Mouse (Mus musculus): ENCODE measurements around the gene Atp5b. TPM values are rescaled to one million over a fixed set of nuclear protein-coding genes. Genes with fewer than 3 reads are reported as not detected.

Gene Atp5b
- polyA plus RNA-seq, 1 experiment from 2014 or later, result 2,764 TPM

DNA sequence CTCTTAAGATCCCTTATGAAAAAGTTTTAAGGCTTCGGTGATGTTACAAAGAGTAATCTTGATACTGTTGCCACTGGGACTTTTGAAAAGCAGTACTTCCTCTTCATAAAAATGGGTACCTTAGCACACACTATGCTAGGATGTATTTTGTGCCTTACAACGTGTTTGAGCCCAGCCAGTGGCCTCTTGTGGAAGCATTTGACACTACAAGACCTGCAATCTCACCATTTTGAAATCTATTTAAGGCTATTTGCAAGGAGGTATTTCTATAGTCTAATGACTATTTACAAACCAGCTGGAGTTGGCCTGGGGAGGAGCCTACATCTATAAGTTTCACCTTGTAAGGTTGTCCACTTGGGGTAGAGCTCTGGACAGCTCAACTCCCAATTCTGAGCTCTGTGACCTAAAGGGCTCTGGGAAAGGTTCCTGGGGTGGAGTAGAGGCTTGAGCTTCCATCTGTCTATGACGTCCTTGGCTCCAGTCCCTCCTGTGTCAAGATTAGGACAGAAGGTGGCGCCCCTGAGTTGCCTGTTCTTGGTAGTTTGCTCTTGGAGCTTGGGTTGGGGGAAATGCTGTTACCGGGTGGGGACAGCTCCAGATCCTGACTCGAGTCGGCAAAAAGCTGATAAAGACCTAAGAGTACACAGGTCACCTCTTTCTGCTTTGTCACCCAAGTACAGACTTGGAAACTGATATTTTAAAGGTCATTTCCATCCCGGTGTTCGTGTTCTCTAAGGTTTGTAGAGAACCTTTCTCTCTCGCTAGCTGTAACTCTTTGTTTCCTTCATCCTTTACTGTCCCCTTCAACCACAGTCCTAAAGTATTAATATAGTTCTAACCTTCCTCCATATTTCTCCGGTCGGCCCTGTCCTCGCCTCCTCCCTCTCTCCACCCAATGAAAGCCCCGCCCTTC, 7.8 kb downstream of the Atp5b start:
- Histone ChIP-seq H3K9me3 (ENCODE audit: control insufficient read depth, low read length) (no peaks in the 10 kb centered on the region), H3K27me3 (ENCODE audit: control insufficient read depth, insufficient read depth, low read length) (no peaks in the 10 kb centered on the region), H3K36me3 (ENCODE audit: control insufficient read depth, insufficient read depth, low read length) (peaks cover 46% of the 10 kb centered on the region), H3K4me2 (replicated peaks; ENCODE audit: low read depth, low read length) (peak overlapping the region; percentile 92), H3K9ac (ENCODE audit: low read depth, low read length) (peak overlapping the region; percentile 72; the same call in 1 of the 2 replicates), H3K27ac (ENCODE audit: low read depth, low read length) (peak overlapping the region; percentile 93; the same call in 1 of the 2 replicates), H3K4me1 (ENCODE audit: control insufficient read depth, insufficient read depth, low read length) (peaks cover 37% of the 10 kb centered on the region), H3K4me3 (ENCODE audit: low read length) (peak overlapping the region; percentile 68)
- ATAC-seq (ENCODE audit: low FRiP score, low TSS enrichment), result peak; percentile 37
- 8% methylated on average over 14 of the region's 14 CpGs for WGBS

- Histone ChIP-seq H3K9ac (ENCODE audit: low read depth, low read length) (peak within 1 kb of the TSS; percentile 72), H3K27me3 (ENCODE audit: control insufficient read depth, insufficient read depth, low read length) (no peaks in the 10 kb centered on the region), H3K36me3 (ENCODE audit: control insufficient read depth, insufficient read depth, low read length) (peaks cover 37% of the 10 kb centered on the region), H3K9me3 (ENCODE audit: control insufficient read depth, low read length) (no peaks in the 10 kb centered on the region), H3K4me2 (replicated peaks; ENCODE audit: low read depth, low read length) (peak within 1 kb of the TSS; percentile 92), H3K4me1 (ENCODE audit: control insufficient read depth, insufficient read depth, low read length) (peaks cover 37% of the 10 kb centered on the region), H3K27ac (ENCODE audit: low read depth, low read length) (peak within 1 kb of the TSS; percentile 93), H3K4me3 (ENCODE audit: low read length) (peak within 1 kb of the TSS; percentile 68)
- peak; percentile 48 for ATAC-seq (ENCODE audit: low FRiP score, low TSS enrichment)
- WGBS, result 1% methylated on average over 20 of the region's 20 CpGs
These were observed 8.8 kb downstream of the Atp5b start, which contains the start of gene Baz2a for GRCm38 (mm10) chr10:128091564-128092505. Gene Baz2a (plus strand): TSS chr10:128091577.

DNA sequence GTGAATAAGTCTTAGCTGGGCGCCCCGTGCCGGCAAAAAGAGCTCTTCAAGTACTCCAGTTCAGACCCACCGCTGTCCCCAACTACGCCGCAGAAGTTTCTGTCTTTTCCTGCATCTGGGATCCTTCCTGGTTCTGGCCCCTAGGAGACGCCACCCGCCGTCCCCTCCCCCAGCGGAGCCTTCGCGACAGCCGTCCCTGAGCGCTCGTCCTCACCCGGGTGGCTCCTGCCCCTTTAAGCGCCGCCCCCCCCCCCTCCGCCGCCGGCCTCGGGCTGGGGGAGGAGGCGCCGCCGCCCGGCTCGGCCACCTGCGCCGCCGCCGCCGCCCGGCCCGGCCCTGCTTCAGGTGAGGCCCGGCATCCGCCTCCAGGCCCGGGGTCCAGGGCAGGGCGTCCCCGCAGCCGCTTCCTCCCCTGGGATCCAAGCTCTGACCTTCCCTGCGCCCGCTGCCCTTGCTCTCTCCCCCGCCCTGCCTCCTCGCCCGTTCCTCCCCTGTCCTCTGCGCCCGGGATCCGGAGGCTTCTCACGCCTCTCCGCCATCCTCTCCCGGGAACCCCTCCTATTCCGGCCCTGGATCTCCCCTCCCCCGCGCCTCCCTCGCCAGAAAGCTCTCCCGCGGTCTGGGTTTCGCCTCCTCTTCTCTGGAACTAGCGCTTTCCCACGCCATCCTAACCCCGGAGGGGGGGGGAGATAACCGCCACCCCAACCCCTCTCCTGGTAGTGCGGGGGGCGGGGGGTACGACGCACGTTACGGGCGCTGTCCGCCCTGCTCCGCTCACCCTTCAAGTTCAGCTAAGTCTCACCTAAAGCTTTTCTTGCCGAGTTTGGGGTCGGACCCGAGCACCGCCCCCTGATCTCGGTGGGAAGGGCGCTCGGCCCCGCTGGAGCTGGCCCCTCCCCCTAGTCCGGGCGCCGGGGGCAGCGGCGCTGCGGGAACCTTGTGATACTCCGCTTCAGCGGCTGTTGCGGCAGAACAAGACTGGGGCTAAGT, 9.7 kb downstream of the Atp5b start:
- Histone ChIP-seq H3K4me2 (replicated peaks; ENCODE audit: low read depth, low read length) (peak overlapping the region; percentile 92), H3K27ac (ENCODE audit: low read depth, low read length) (peak overlapping the region; percentile 93), H3K9ac (ENCODE audit: low read depth, low read length) (peak overlapping the region; percentile 72), H3K4me1 (ENCODE audit: control insufficient read depth, insufficient read depth, low read length) (peaks cover 38% of the 10 kb centered on the region), H3K27me3 (ENCODE audit: control insufficient read depth, insufficient read depth, low read length) (no peaks in the 10 kb centered on the region), H3K36me3 (ENCODE audit: control insufficient read depth, insufficient read depth, low read length) (peaks cover 27% of the 10 kb centered on the region), H3K4me3 (ENCODE audit: low read length) (peak overlapping the region; percentile 68), H3K9me3 (ENCODE audit: control insufficient read depth, low read length) (no peaks in the 10 kb centered on the region)
- WGBS, result 1% methylated on average over 62 of the region's 88 CpGs
- peak; percentile 60 for ATAC-seq (ENCODE audit: low FRiP score, low TSS enrichment)

DNA sequence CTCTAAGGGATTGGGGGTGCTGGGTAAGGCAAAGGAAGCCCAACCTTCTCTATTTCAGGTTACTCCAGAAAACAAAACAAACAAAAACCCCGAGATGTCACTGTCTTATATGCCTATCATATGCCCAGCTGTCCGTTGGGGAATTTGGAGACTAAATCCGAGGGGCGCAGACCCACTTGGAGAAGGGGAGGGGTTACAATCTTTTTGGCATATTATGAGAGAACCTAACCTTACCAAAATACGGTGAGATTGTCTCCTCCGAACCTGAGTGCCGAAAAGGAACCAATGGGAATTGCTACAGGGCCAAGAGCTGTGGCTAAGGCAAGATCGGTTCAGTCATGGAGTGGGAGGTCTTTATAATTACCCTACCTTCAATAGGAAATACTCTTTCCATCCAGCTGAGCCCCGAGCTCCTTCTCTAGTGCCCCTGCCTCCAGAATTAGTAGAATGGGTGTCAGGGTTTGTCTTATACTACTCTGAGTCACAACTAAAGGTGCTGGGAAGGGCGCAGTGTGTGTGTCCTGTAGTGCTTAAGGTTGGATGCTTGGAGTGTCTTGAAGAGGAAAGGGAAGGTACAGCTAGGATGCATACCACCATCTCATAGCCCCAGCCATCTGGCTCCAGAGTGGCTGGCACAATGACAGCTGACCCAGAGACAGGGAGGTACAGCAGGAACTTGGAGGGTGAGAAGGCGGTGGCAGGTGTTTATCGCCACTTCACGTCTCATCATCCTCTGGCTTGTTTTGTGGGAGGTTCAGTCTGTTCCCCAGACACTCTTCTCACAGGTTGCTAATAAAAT, 10.6 kb downstream of the Atp5b start:
- no peaks in the 10 kb centered on the region for H3K9me3 ChIP-seq (ENCODE audit: control insufficient read depth, low read length)
- H3K4me1 ChIP-seq (ENCODE audit: control insufficient read depth, insufficient read depth, low read length), result peaks cover 44% of the 10 kb centered on the region
- WGBS, result 26% methylated on average over 13 of the region's 13 CpGs
- peak overlapping the region; percentile 72 for H3K9ac ChIP-seq (ENCODE audit: low read depth, low read length)
- peak overlapping the region; percentile 92 for H3K4me2 ChIP-seq (replicated peaks; ENCODE audit: low read depth, low read length)
- H3K27ac ChIP-seq (ENCODE audit: low read depth, low read length), result peak overlapping the region; percentile 93
- peaks cover 18% of the 10 kb centered on the region for H3K36me3 ChIP-seq (ENCODE audit: control insufficient read depth, insufficient read depth, low read length)
- H3K4me3 ChIP-seq (ENCODE audit: low read length), result peak overlapping the region; percentile 68
- no peak for ATAC-seq (ENCODE audit: low FRiP score, low TSS enrichment)
- no peaks in the 10 kb centered on the region for H3K27me3 ChIP-seq (ENCODE audit: control insufficient read depth, insufficient read depth, low read length)

GRCm38 (mm10) chr10:128094340-128094968, 11.4 kb downstream of the Atp5b start:
- 12% methylated on average over 19 of the region's 19 CpGs for WGBS
- Histone ChIP-seq H3K4me2 (replicated peaks; ENCODE audit: low read depth, low read length) (peak overlapping the region; percentile 92), H3K36me3 (ENCODE audit: control insufficient read depth, insufficient read depth, low read length) (peaks cover 11% of the 10 kb centered on the region), H3K27ac (ENCODE audit: low read depth, low read length) (peak overlapping the region; percentile 93; the same call in 1 of the 2 replicates), H3K4me1 (ENCODE audit: control insufficient read depth, insufficient read depth, low read length) (peaks cover 44% of the 10 kb centered on the region), H3K4me3 (ENCODE audit: low read length) (peak overlapping the region; percentile 23), H3K9ac (ENCODE audit: low read depth, low read length) (0 out of 2 replicates have a peak overlapping the region, but pooled peaks have one; percentile 37), H3K9me3 (ENCODE audit: control insufficient read depth, low read length) (no peaks in the 10 kb centered on the region), H3K27me3 (ENCODE audit: control insufficient read depth, insufficient read depth, low read length) (no peaks in the 10 kb centered on the region)
- peak; percentile 68 for ATAC-seq (ENCODE audit: low FRiP score, low TSS enrichment)

DNA sequence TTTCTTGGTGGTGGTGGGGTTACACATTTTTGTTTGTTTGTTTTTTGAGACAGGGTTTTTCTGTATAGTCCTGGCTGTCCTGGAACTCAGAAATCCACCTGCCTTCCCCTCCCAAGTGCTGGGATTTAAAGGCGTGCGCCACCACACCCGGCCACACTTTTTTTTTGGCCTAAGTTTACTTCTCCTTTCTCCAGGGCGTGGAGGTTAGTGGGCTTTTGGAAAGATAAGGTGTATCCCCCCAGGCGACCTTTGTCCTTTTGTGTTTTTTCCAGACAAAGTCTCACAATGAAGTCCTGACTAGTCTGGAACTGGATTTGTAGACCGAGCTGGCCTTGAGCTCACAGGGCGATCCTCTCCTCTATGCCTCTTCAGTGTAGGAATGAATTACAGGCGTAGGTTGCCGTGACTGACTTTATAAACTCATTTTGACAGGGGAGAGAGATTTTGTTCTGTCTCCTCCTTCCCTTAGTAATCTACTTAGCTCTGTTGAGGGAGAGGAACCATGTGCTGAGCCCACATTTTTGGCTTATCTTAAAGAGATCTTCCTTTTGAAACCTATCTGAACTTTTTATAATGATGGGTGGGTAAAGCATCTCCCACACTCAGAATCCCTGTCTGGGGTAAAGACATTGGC, 12.0 kb downstream of the Atp5b start:
- peaks cover 44% of the 10 kb centered on the region for H3K4me1 ChIP-seq (ENCODE audit: control insufficient read depth, insufficient read depth, low read length)
- H3K9me3 ChIP-seq (ENCODE audit: control insufficient read depth, low read length), result no peaks in the 10 kb centered on the region
- ATAC-seq (ENCODE audit: low FRiP score, low TSS enrichment), result no peak
- WGBS, result 35% methylated on average over 9 of the region's 9 CpGs
- H3K27me3 ChIP-seq (ENCODE audit: control insufficient read depth, insufficient read depth, low read length), result no peaks in the 10 kb centered on the region
- H3K36me3 ChIP-seq (ENCODE audit: control insufficient read depth, insufficient read depth, low read length), result peaks cover 4% of the 10 kb centered on the region
- H3K4me3 ChIP-seq (ENCODE audit: low read length), result peak overlapping the region; percentile 23; the same call in 1 of the 2 replicates
- peak overlapping the region; percentile 51; the same call in 1 of the 2 replicates for H3K27ac ChIP-seq (ENCODE audit: low read depth, low read length)
- H3K4me2 ChIP-seq (replicated peaks; ENCODE audit: low read depth, low read length), result peak overlapping the region; percentile 92
- H3K9ac ChIP-seq (ENCODE audit: low read depth, low read length), result 0 out of 2 replicates have a peak overlapping the region, but pooled peaks have one; percentile 37

- Histone ChIP-seq H3K27me3 (ENCODE audit: control insufficient read depth, insufficient read depth, low read length) (no peaks in the 10 kb centered on the region), H3K4me2 (replicated peaks; ENCODE audit: low read depth, low read length) (0 out of 2 replicates have a peak overlapping the region, but pooled peaks have one; percentile 0), H3K36me3 (ENCODE audit: control insufficient read depth, insufficient read depth, low read length) (no peaks in the 10 kb centered on the region), H3K9me3 (ENCODE audit: control insufficient read depth, low read length) (no peaks in the 10 kb centered on the region), H3K4me1 (ENCODE audit: control insufficient read depth, insufficient read depth, low read length) (peaks cover 35% of the 10 kb centered on the region), H3K4me3 (ENCODE audit: low read length) (peak overlapping the region; percentile 99), H3K27ac (ENCODE audit: low read depth, low read length) (peak overlapping the region; percentile 74; the same call in 1 of the 2 replicates), H3K9ac (ENCODE audit: low read depth, low read length) (peak overlapping the region; percentile 88; the same call in 1 of the 2 replicates)
- WGBS, result 27% methylated on average over 4 of the region's 4 CpGs
- no peak for ATAC-seq (ENCODE audit: low FRiP score, low TSS enrichment)
These were observed 13.2 kb downstream of the Atp5b start for GRCm38 (mm10) chr10:128096313-128096692.

All from kidney, embryonic 14.5 days (tissue).